ENCODE assay signal across 10 mouse cellular contexts in genomic region chr2:60071813-60072212, GRCm38 (mm10).
DNase-seq lines count a peak whose midpoint lies in the region; ATAC-seq lines count a peak whose summit lies in the region.
"Had no signal": no experiment of that assay in that cellular context is flagged by ENCODE, and none has a peak within 500 bp of the region (broad histone marks: within the 10 kb centered on the region; RNA-seq: fewer than 3 reads in every experiment).

No protein-coding gene starts in this region.

- no peaks in the 10 kb centered on the region for H3K9me3 ChIP-seq in kidney, embryonic 16.5 days (ENCODE audit: low read length)
- H3K9me3 ChIP-seq: hindbrain, embryonic 12.5 days had no signal

- no peak overlapping the region for H3K4me2 ChIP-seq in kidney, embryonic 16.5 days (replicated peaks; ENCODE audit: low read depth, low read length)
- H3K4me2 ChIP-seq: hindbrain, embryonic 12.5 days had no signal

- H3K9ac ChIP-seq in kidney, embryonic 16.5 days (replicated peaks; ENCODE audit: low read length): no peak overlapping the region
- H3K9ac ChIP-seq: hindbrain, embryonic 12.5 days had no signal

- H3K27me3 ChIP-seq in kidney, embryonic 16.5 days (ENCODE audit: insufficient read depth, low read length): no peaks in the 10 kb centered on the region
- H3K27me3 ChIP-seq: hindbrain, embryonic 12.5 days had no signal

- peak; percentile 94 for DNase-seq in 416B (ENCODE audit: low read depth)
- peak; percentile 16 for DNase-seq in brain, adult 2 months (ENCODE audit: low read depth, low spot score)
- DNase-seq in urinary bladder, adult 2 months (ENCODE audit: low spot score): no peak
- DNase-seq in embryo, embryonic 9.5 days (ENCODE audit: extremely low spot score): no peak
- no peak for DNase-seq in ovary, postnatal 14 days (ENCODE audit: low spot score)
- DNase-seq in left cerebral cortex, postnatal 4 days: no peak
- DNase-seq: cerebellum, adult 9-11 months had no signal

- H3K4me1 ChIP-seq in kidney, embryonic 16.5 days (ENCODE audit: insufficient read depth, low read length): peaks cover 11% of the 10 kb centered on the region; the same call in 1 of the 2 replicates

- intact Hi-C loops in left cerebral cortex, postnatal 4 days (cut with DNase I): no loop called here

- no peaks in the 10 kb centered on the region for H3K36me3 ChIP-seq in kidney, embryonic 16.5 days (ENCODE audit: insufficient read depth, low read length)
- no peaks in the 10 kb centered on the region for H3K36me3 ChIP-seq in macrophage (ENCODE audit: inconsistent target)

- ATAC-seq in kidney, embryonic 16.5 days (ENCODE audit: low FRiP score, low TSS enrichment): no peak

- H3K79me2 ChIP-seq in macrophage (ENCODE audit: inconsistent target): peaks cover 67% of the 10 kb centered on the region; the same call in 1 of the 2 replicates

- 41% methylated on average over 8 of the region's 8 CpGs for WGBS in kidney, embryonic 16.5 days
- WGBS in macrophage (ENCODE audit: missing documents): 5% methylated on average over 8 of the region's 8 CpGs

- H3K4me3 ChIP-seq in kidney, embryonic 16.5 days (ENCODE audit: low read length): no peak overlapping the region
- H3K4me3 ChIP-seq in macrophage (ENCODE audit: inconsistent target): no peak overlapping the region
- H3K4me3 ChIP-seq: hindbrain, embryonic 12.5 days had no signal

- H3K27ac ChIP-seq in kidney, embryonic 16.5 days (ENCODE audit: low read length): peak overlapping the region; percentile 9; the same call in 1 of the 2 replicates
- peak overlapping the region; percentile 27 for H3K27ac ChIP-seq in macrophage
- H3K27ac ChIP-seq: hindbrain, embryonic 12.5 days had no signal

Comparison
In these comparisons a context has a peak if more than half of its experiments do, and no peak if none do; other contexts are left out.
1. DNase-seq: peak in 416B (single experiment) and brain, adult 2 months (single experiment); none in urinary bladder, adult 2 months (single experiment), embryo, embryonic 9.5 days (single experiment), ovary, postnatal 14 days (single experiment) and left cerebral cortex, postnatal 4 days (single experiment).